Mouse (Mus musculus) stomach, postnatal 0 days (tissue): ENCODE data around the gene Dusp10. TPM values are rescaled to one million over a fixed set of nuclear protein-coding genes. Genes with fewer than 3 reads are reported as not detected.

ENCODE experiments used
- ATAC-seq: fragments of 200-750 bp; cut with Nextera tagmentation; 2 replicates; pipeline ENCODE4 v1.8.0; 2017; ENCODE audit not compliant: low FRiP score, low TSS enrichment
- DNase-seq: peaks from one replicate; pipeline ENCODE4 v3.0.0-alpha.2; 2016; ENCODE audit warnings: low spot score
- H3K27ac ChIP-seq: fragments of 300-500 bp; sonication (generic); replicated peaks from 2 replicates; pipeline ENCODE4 v1.5.1; 2014; ENCODE audit warnings: mild to moderate bottlenecking, control low read depth
- H3K27me3 ChIP-seq: fragments of 300-500 bp; sonication (generic); 2 replicates; pipeline ENCODE4 v1.6.1; 2014; ENCODE audit warnings: low read length; ENCODE audit not compliant: control insufficient read depth, insufficient read depth
- H3K36me3 ChIP-seq: fragments of 300-500 bp; sonication (generic); 2 replicates; pipeline ENCODE4 v1.6.1; 2014; ENCODE audit warnings: low read length, mixed read lengths; ENCODE audit not compliant: control insufficient read depth, insufficient read depth
- H3K4me1 ChIP-seq: fragments of 300-500 bp; sonication (generic); replicated peaks from 2 replicates; pipeline ENCODE4 v1.6.1; 2014; ENCODE audit warnings: antibody characterized with exemption; ENCODE audit not compliant: control insufficient read depth, insufficient read depth
- H3K4me2 ChIP-seq: fragments of 300-500 bp; sonication (generic); replicated peaks from 2 replicates; pipeline ENCODE4 v1.6.1; 2014; ENCODE audit warnings: low read depth, mild to moderate bottlenecking, control low read depth, moderate library complexity
- H3K4me3 ChIP-seq: fragments of 300-500 bp; sonication (generic); 2 replicates; pipeline ENCODE4 v1.5.1; 2014; ENCODE audit warnings: low read depth, low read length, control low read depth
- H3K9ac ChIP-seq: fragments of 300-500 bp; sonication (generic); 2 replicates; pipeline ENCODE4 v1.6.1; 2014; ENCODE audit warnings: mild to moderate bottlenecking, low read length, control low read depth, mixed read lengths
- H3K9me3 ChIP-seq: fragments of 300-500 bp; sonication (generic); 2 replicates; pipeline ENCODE4 v1.6.1; 2016; ENCODE audit warnings: low read length; ENCODE audit not compliant: control insufficient read depth
- CTCF ChIP-seq: IDR thresholded peaks from 2 replicates; pipeline ENCODE4 v1.5.1; 2016; ENCODE audit warnings: antibody characterized with exemption, low read depth, mild to moderate bottlenecking, moderate library complexity
- EP300 ChIP-seq: optimal IDR thresholded peaks from 2 replicates; pipeline ENCODE3; 2016; ENCODE audit warnings: antibody characterized with exemption
- WGBS: fragments of 180-500 bp; shearing (Covaris S2); extraction: QIAGEN DNeasy Blood & Tissue Kit; methylation state at CpG from one replicate; pipeline ENCODE4 v1.1.7; 2014; 5-methylcytosine and 5-hydroxymethylcytosine counted together
- polyA plus RNA-seq: library from polyadenylated mRNA; unstranded; fragments of >200 nt; fragmentation: Nextera tagmentation; extraction: Ambion mirVana; gene quantifications from 2 replicates; pipeline ENCODE4 v1.2.1, GENCODE M21; 2015

Gene Dusp10
- polyA plus RNA-seq, 1 experiment from 2014 or later: 4.2 TPM

DNA sequence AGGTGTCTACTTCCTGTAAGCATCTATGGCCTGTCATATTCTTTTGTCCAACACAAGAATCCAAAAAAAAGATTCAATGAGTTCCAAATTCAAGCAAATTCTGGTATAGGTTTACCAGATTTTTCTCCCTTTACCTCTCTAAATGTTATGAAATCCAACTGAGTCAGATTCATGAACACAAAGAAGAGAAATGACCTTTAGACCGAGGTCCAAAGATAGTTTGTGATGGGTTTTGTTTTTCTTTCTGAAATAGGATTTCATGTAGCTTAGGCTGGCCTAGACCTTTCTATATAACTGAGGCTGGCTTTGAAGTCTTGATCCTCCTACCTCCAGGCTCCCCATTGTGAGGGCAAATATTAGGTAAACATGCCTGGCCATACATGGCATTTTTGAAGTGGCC lies 48.8 kb downstream of the Dusp10 start:
- Histone ChIP-seq H3K4me3 (no peak overlapping the region), H3K4me1 (peaks cover 9% of the 10 kb centered on the region; the same call in 1 of the 2 replicates), H3K36me3 (no peaks in the 10 kb centered on the region), H3K4me2 (no peak overlapping the region), H3K27ac (no peak overlapping the region), H3K9me3 (no peaks in the 10 kb centered on the region), H3K27me3 (no peaks in the 10 kb centered on the region), H3K9ac (no peak overlapping the region)
- no peak for DNase-seq
- WGBS: 48% methylated on average over 1 of the region's 1 CpGs
- ATAC-seq: no peak
- TF ChIP-seq CTCF (no peak), EP300 (no peak)

DNA sequence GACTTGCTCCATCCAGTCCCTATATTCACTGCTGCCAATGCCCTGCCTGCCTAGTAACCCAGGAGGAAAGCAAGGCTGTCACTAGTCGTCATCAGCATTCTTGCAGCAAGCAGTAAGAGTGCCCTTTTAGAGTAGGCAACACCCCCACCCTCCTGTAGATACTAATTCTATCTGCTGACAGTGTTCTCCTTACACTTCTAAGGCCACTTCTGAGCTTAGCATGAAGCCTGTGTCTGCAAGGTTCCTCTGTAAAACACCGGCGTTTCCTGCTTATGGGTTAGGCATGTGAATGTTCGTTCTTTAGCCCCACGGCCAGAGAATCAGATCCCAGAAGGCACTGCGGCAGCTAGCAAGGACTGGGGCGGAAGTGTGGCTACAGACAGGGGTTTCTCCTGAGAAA lies 51.2 kb downstream of the Dusp10 start:
- DNase-seq: no peak
- H3K9me3 ChIP-seq: no peaks in the 10 kb centered on the region
- H3K9ac ChIP-seq: no peak overlapping the region
- H3K36me3 ChIP-seq: peaks cover 3% of the 10 kb centered on the region; the same call in 1 of the 2 replicates
- H3K27me3 ChIP-seq: no peaks in the 10 kb centered on the region
- TF ChIP-seq CTCF (no peak), EP300 (no peak)
- no peak overlapping the region for H3K4me3 ChIP-seq
- peaks cover 9% of the 10 kb centered on the region; the same call in 1 of the 2 replicates for H3K4me1 ChIP-seq
- no peak for ATAC-seq
- no peak overlapping the region for H3K4me2 ChIP-seq
- 75% methylated on average over 7 of the region's 7 CpGs for WGBS
- no peak overlapping the region for H3K27ac ChIP-seq

DNA sequence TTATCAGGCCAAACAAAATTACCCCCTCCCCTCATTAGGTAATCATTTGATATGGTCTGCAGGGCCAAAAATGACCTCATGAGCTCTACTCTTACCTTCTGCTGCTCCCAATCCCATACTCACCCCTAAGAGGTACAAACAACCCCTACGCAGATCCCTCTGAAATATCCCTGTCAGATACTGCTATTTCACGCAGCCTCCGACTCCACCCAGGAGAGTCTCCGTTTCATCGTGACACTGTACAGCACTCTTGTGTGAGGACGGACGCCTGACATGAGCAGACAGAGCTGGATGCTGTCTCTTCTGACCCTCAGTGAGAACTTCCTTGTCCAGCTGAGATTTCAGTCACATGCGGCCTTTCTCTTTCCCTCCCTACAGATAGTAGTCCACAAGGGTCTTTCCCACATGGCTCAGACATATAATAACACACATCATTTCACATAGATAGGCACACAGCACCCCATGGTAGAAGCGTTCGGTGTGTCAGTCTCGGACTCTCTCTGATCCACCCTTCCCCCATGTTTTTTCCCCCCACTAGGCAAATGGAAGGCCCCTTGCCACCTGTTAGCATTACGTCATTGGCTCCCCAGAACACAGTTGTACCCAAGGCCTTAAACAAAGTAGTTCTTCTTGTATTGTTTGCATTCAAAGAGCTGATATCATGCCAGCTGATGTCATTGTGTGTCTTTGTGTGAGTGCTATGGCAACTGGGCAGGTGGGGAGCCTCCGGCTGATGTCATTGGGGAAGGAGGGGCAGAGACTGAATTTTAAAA lies 52.7 kb downstream of the Dusp10 start:
- DNase-seq (peak; percentile 43), ATAC-seq (peak; percentile 78)
- no peak overlapping the region for H3K4me2 ChIP-seq
- peaks cover 3% of the 10 kb centered on the region; the same call in 1 of the 2 replicates for H3K36me3 ChIP-seq
- 0 out of 2 replicates have a peak, but pooled peaks cover 6% of the 10 kb centered on the region for H3K4me1 ChIP-seq
- H3K4me3 ChIP-seq: no peak overlapping the region
- no peaks in the 10 kb centered on the region for H3K27me3 ChIP-seq
- H3K9me3 ChIP-seq: no peaks in the 10 kb centered on the region
- H3K9ac ChIP-seq: no peak overlapping the region
- no peak overlapping the region for H3K27ac ChIP-seq
- WGBS: 75% methylated on average over 13 of the region's 13 CpGs
- no peak for TF ChIP-seq CTCF
- no peak for TF ChIP-seq EP300

DNA sequence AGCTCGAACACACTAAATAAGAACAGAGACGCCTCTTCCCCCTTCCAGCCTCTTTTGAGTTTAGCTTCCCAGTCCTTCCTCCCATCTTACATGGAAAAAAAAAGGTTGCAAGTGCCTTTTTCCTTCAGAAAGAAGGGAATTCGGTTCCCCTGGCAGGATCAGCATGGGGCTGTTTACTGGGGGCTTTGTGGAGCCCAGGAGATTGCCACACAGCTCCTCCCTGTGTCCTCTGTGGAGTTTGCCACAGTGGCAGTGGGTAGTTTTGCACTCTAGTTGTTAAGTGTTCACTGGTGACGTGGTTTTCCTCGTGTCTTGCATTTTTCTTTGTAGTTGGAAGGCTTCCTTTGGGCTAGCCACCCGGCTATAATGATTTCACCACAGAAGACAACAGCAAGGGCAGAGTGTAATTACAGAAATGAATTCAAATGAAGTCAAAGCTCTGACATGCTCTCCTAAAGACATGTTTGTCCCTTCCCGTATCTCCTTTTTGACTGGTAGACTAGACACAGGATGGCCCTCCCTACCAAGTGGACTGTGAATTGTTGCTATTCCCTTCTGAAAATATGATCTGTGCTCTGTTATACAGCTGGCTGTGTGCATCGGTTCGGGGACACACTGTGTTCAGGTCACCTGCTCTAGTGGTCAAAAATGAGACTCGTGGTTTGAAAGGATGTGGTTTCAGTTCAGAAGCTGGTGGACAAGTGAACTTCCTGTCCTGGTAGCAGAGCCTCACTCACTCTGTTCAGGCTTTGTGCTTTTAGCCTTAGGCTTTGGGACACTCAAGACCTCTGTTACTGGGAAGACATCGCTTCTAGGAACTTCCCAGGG lies 53.6 kb downstream of the Dusp10 start:
- H3K36me3 ChIP-seq: peaks cover 3% of the 10 kb centered on the region; the same call in 1 of the 2 replicates
- no peak overlapping the region for H3K9ac ChIP-seq
- H3K4me1 ChIP-seq: peaks cover 4% of the 10 kb centered on the region; the same call in 1 of the 2 replicates
- no peak overlapping the region for H3K4me2 ChIP-seq
- no peak for ATAC-seq
- no peak for DNase-seq
- TF ChIP-seq CTCF (no peak), EP300 (no peak)
- H3K4me3 ChIP-seq: no peak overlapping the region
- H3K27me3 ChIP-seq: no peaks in the 10 kb centered on the region
- WGBS: 74% methylated on average over 11 of the region's 11 CpGs
- peak overlapping the region; percentile 2; the same call in 1 of the 2 replicates for H3K27ac ChIP-seq
- no peaks in the 10 kb centered on the region for H3K9me3 ChIP-seq

DNA sequence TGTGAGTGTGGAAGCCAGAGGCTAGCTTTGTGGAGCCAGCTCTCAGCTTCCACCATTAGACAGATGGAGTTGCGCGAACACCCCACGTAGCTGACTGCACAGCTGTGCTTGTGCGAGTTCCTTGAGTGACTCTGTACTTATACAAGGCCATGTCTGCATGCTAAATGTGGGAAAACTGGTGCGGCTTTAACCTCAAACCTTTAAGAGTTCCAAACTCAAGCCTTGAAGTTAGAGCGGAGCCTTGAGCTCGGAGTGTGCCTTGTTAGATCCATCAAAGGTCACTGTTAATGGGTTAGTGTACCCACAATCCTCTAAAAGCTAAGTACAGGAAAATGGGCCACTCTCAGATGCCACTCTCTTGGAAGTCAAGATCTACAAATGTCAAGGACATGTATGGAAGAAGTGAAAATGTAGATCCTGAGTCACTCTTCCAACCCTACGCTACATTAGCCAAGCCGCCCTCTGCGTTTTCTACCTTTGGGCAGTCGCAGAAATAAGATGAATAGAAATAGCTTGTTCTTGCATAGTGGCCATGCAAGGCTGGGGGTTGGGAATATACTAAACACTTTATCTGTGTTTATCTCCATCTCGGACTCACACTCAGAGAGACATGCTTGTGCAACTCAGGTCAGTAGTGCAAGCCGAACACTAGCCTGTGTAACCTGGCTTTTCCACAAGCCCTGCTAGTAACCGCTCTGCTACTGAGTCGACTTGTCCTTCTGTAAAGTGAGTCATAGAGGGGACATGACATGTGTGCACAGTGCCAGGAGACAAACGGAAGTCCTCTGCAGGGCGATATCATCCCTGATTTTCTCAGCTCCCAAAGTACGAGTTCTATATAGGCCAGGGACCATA lies 54.8 kb downstream of the Dusp10 start:
- Histone ChIP-seq H3K4me2 (no peak overlapping the region), H3K4me1 (peaks cover 4% of the 10 kb centered on the region; the same call in 1 of the 2 replicates), H3K9me3 (no peaks in the 10 kb centered on the region), H3K27ac (no peak overlapping the region), H3K9ac (no peak overlapping the region), H3K27me3 (no peaks in the 10 kb centered on the region), H3K4me3 (no peak overlapping the region), H3K36me3 (peaks cover 3% of the 10 kb centered on the region; the same call in 1 of the 2 replicates)
- 87% methylated on average over 18 of the region's 18 CpGs for WGBS
- TF ChIP-seq CTCF (no peak), EP300 (no peak)
- DNase-seq (no peak), ATAC-seq (no peak)
